Mouse (Mus musculus) CH12.LX (cell line): ENCODE measurements around the gene Psmg1. TPM values are rescaled to one million over a fixed set of nuclear protein-coding genes. Genes with fewer than 3 reads are reported as not detected.
A peak's percentile ranks its signal among the peaks of the same experiment; 100 is the strongest.

Experiments
- DNase-seq: peaks from one replicate; pipeline ENCODE4 v3.0.0-alpha.2; 2013; ENCODE audit errors: extremely low read depth
- H3K27ac ChIP-seq: 2 replicates; pipeline ENCODE4 v1.5.1; 2012; ENCODE audit warnings: low read depth, mild to moderate bottlenecking, control low read depth, moderate library complexity; ENCODE audit not compliant: insufficient read depth
- H3K27me3 ChIP-seq: replicated peaks from 2 replicates; pipeline ENCODE3; 2012; ENCODE audit warnings: inconsistent platforms
- H3K36me3 ChIP-seq, 2 experiments: replicated peaks in 1 of 2; 2 replicates each; pipeline versions ENCODE3 to v1.6.1; 2012; ENCODE audit warnings: inconsistent platforms in 1 of 2, low read length in 1 of 2, mild to moderate bottlenecking in 1 of 2, mixed read lengths in 1 of 2, moderate library complexity in 1 of 2; ENCODE audit not compliant: control insufficient read depth in 1 of 2, insufficient read depth in 1 of 2
- H3K4me1 ChIP-seq, 2 experiments: 2 replicates each; pipeline ENCODE4 v1.6.1; 2012; ENCODE audit warnings: inconsistent platforms in 1 of 2, moderate library complexity in 1 of 2; ENCODE audit not compliant: insufficient read depth in 2 of 2, control insufficient read depth in 1 of 2
- H3K4me2 ChIP-seq: 2 replicates; pipeline ENCODE4 v1.6.1; 2012; ENCODE audit warnings: low read depth, mild to moderate bottlenecking, control low read depth; ENCODE audit not compliant: poor library complexity, insufficient read depth, severe bottlenecking
- H3K4me3 ChIP-seq, 3 experiments: fragments of 150-350 bp in 1 of 3; sonication (generic) in 1 of 3; replicated peaks in 1 of 3; 2 replicates each; pipeline versions ENCODE3 to v1.5.1; 2011 to 2012; ENCODE audit warnings: low read depth in 2 of 3, low read length in 2 of 3, mild to moderate bottlenecking in 2 of 3, moderate library complexity in 2 of 3, control low read depth in 1 of 3, improper control_type of control experiment in 1 of 3, inconsistent platforms in 1 of 3, mixed read lengths in 1 of 3; ENCODE audit not compliant: poor library complexity in 1 of 3
- H3K79me2 ChIP-seq: replicated peaks from 2 replicates; pipeline ENCODE4 v1.6.1; 2012; ENCODE audit warnings: mild to moderate bottlenecking, moderate library complexity; ENCODE audit not compliant: control insufficient read depth, poor library complexity, insufficient read depth, severe bottlenecking; ENCODE audit errors: extremely low read depth
- H3K9ac ChIP-seq: 2 replicates; pipeline ENCODE4 v1.6.1; 2012; ENCODE audit warnings: low read depth, mild to moderate bottlenecking, control low read depth, moderate library complexity; ENCODE audit not compliant: insufficient read depth
- H3K9me3 ChIP-seq: replicated peaks from 2 replicates; pipeline ENCODE3; 2012; ENCODE audit warnings: low read length, inconsistent platforms, mixed read lengths
- BHLHE40 ChIP-seq: IDR thresholded peaks from 2 replicates; pipeline ENCODE4 v1.6.1; 2011; ENCODE audit warnings: mild to moderate bottlenecking, low read depth, low read length, improper control_type of control experiment
- CHD1 ChIP-seq: IDR thresholded peaks from 2 replicates; pipeline ENCODE4 v1.6.1; 2012; ENCODE audit warnings: low read depth, low read length, improper control_type of control experiment, inconsistent platforms
- CHD2 ChIP-seq: IDR thresholded peaks from 2 replicates; pipeline ENCODE4 v1.6.1; 2011; ENCODE audit warnings: low read length, improper control_type of control experiment
- CTCF ChIP-seq, 2 experiments: IDR thresholded peaks in 1 of 2; conservative IDR thresholded peaks in 1 of 2; 2 replicates each; pipeline ENCODE4 v1.5.1; 2011 to 2012; ENCODE audit warnings: low read depth in 2 of 2, low read length in 2 of 2, improper control_type of control experiment in 1 of 2, inconsistent platforms in 1 of 2, mild to moderate bottlenecking in 1 of 2, moderate library complexity in 1 of 2
- E2F4 ChIP-seq: IDR thresholded peaks from 2 replicates; pipeline ENCODE4 v1.6.1; 2011; ENCODE audit warnings: low read depth, low read length, improper control_type of control experiment; ENCODE audit not compliant: insufficient replicate concordance
- ELF1 ChIP-seq: IDR thresholded peaks from 2 replicates; pipeline ENCODE4 v1.6.1; 2014; ENCODE audit warnings: low read depth, mild to moderate bottlenecking, inconsistent platforms, low read length, improper control_type of control experiment
- EP300 ChIP-seq: IDR thresholded peaks from 2 replicates; pipeline ENCODE4 v1.6.1; 2011; ENCODE audit warnings: low read length, improper control_type of control experiment
- ETS1 ChIP-seq: conservative IDR thresholded peaks from 2 replicates; pipeline ENCODE4 v1.6.1; 2012; ENCODE audit warnings: low read depth, mild to moderate bottlenecking, inconsistent platforms, low read length, improper control_type of control experiment, moderate library complexity
- GABPA ChIP-seq: IDR thresholded peaks from 2 replicates; pipeline ENCODE4 v1.6.1; 2012; ENCODE audit warnings: low read depth, low read length, improper control_type of control experiment, inconsistent platforms; ENCODE audit not compliant: insufficient replicate concordance
- HCFC1 ChIP-seq: IDR thresholded peaks from 2 replicates; pipeline ENCODE4 v1.6.1; 2012; ENCODE audit warnings: low read depth, mild to moderate bottlenecking, inconsistent platforms, low read length, improper control_type of control experiment
- IRF4 ChIP-seq: IDR thresholded peaks from 2 replicates; pipeline ENCODE4 v1.6.1; 2014; ENCODE audit warnings: low read depth, mild to moderate bottlenecking, inconsistent platforms, low read length, improper control_type of control experiment
- JUN ChIP-seq: IDR thresholded peaks from 2 replicates; pipeline ENCODE4 v1.6.1; 2011; ENCODE audit warnings: low read depth, mild to moderate bottlenecking, low read length, improper control_type of control experiment, moderate library complexity; ENCODE audit not compliant: insufficient read depth
- JUND ChIP-seq: conservative IDR thresholded peaks from 2 replicates; pipeline ENCODE4 v1.6.1; 2011; ENCODE audit warnings: low read depth, low read length, improper control_type of control experiment
- KAT2A ChIP-seq: IDR thresholded peaks from 2 replicates; pipeline ENCODE4 v1.6.1; 2012; ENCODE audit warnings: low read length, improper control_type of control experiment, inconsistent platforms; ENCODE audit not compliant: insufficient replicate concordance
- MAFK ChIP-seq: IDR thresholded peaks from 2 replicates; pipeline ENCODE4 v1.6.1; 2011; ENCODE audit warnings: low read length, improper control_type of control experiment; ENCODE audit not compliant: insufficient replicate concordance
- MAX ChIP-seq: IDR thresholded peaks from 2 replicates; pipeline ENCODE4 v1.6.1; 2011; ENCODE audit warnings: low read length, improper control_type of control experiment
- MAZ ChIP-seq: IDR thresholded peaks from 2 replicates; pipeline ENCODE4 v1.6.1; 2012; ENCODE audit warnings: low read depth, mild to moderate bottlenecking, inconsistent platforms, low read length, improper control_type of control experiment, moderate library complexity
- MEF2A ChIP-seq: IDR thresholded peaks from 2 replicates; pipeline ENCODE4 v1.6.1; 2014; ENCODE audit warnings: low read depth, mild to moderate bottlenecking, inconsistent platforms, low read length, improper control_type of control experiment, borderline replicate concordance
- MXI1 ChIP-seq: IDR thresholded peaks from 2 replicates; pipeline ENCODE4 v1.6.1; 2011; ENCODE audit warnings: mild to moderate bottlenecking, low read depth, low read length, improper control_type of control experiment
- MYC ChIP-seq: IDR thresholded peaks from 2 replicates; pipeline ENCODE4 v1.6.1; 2011; ENCODE audit warnings: low read depth, mild to moderate bottlenecking, improper control_type of control experiment, low read length
- NELFE ChIP-seq: IDR thresholded peaks from 2 replicates; pipeline ENCODE4 v1.6.1; 2011; ENCODE audit warnings: low read depth, low read length, improper control_type of control experiment
- NRF1 ChIP-seq: IDR thresholded peaks from 2 replicates; pipeline ENCODE4 v1.6.1; 2014; ENCODE audit warnings: low read depth, mild to moderate bottlenecking, inconsistent platforms, low read length, improper control_type of control experiment, moderate library complexity
- PAX5 ChIP-seq: IDR thresholded peaks from 2 replicates; pipeline ENCODE4 v1.6.1; 2012; ENCODE audit warnings: low read length, inconsistent platforms, mixed read lengths
- POLR2A ChIP-seq: IDR thresholded peaks from 2 replicates; pipeline ENCODE4 v1.6.1; 2011; ENCODE audit warnings: low read depth, mild to moderate bottlenecking, improper control_type of control experiment, low read length
- POLR2AphosphoS2 ChIP-seq: IDR thresholded peaks from 2 replicates; pipeline ENCODE4 v1.6.1; 2011; ENCODE audit warnings: low read depth, low read length, improper control_type of control experiment
- RAD21 ChIP-seq: IDR thresholded peaks from 2 replicates; pipeline ENCODE4 v1.6.1; 2011; ENCODE audit warnings: low read depth, mild to moderate bottlenecking, low read length, improper control_type of control experiment, moderate library complexity
- RCOR1 ChIP-seq: conservative IDR thresholded peaks from 2 replicates; pipeline ENCODE4 v1.6.1; 2012; ENCODE audit warnings: low read depth, mild to moderate bottlenecking, inconsistent platforms, low read length, improper control_type of control experiment
- SIN3A ChIP-seq: IDR thresholded peaks from 2 replicates; pipeline ENCODE4 v1.6.1; 2012; ENCODE audit warnings: low read length, improper control_type of control experiment, inconsistent platforms
- SMC3 ChIP-seq: IDR thresholded peaks from 2 replicates; pipeline ENCODE4 v1.6.1; 2011; ENCODE audit warnings: low read depth, low read length, improper control_type of control experiment
- TBP ChIP-seq: conservative IDR thresholded peaks from 2 replicates; pipeline ENCODE4 v1.6.1; 2011; ENCODE audit warnings: low read depth, low read length, improper control_type of control experiment
- TCF12 ChIP-seq: IDR thresholded peaks from 2 replicates; pipeline ENCODE4 v1.6.1; 2014; ENCODE audit warnings: low read depth, mild to moderate bottlenecking, inconsistent platforms, low read length, improper control_type of control experiment
- UBTF ChIP-seq: IDR thresholded peaks from 2 replicates; pipeline ENCODE4 v1.6.1; 2012; ENCODE audit warnings: low read depth, mild to moderate bottlenecking, inconsistent platforms, low read length, improper control_type of control experiment, moderate library complexity
- USF1 ChIP-seq: IDR thresholded peaks from 2 replicates; pipeline ENCODE4 v1.6.1; 2014; ENCODE audit warnings: low read depth, mild to moderate bottlenecking, inconsistent platforms, low read length, improper control_type of control experiment
- USF2 ChIP-seq: conservative IDR thresholded peaks from 2 replicates; pipeline ENCODE4 v1.6.1; 2011; ENCODE audit warnings: low read depth, low read length, improper control_type of control experiment
- ZC3H11A ChIP-seq: IDR thresholded peaks from 2 replicates; pipeline ENCODE4 v1.6.1; 2012; ENCODE audit warnings: low read depth, mild to moderate bottlenecking, inconsistent platforms, low read length, improper control_type of control experiment
- ZKSCAN1 ChIP-seq: IDR thresholded peaks from 2 replicates; pipeline ENCODE4 v1.6.1; 2012; ENCODE audit warnings: low read depth, inconsistent platforms, low read length, improper control_type of control experiment, borderline replicate concordance
- ZMIZ1 ChIP-seq: IDR thresholded peaks from 2 replicates; pipeline ENCODE4 v1.6.1; 2012; ENCODE audit warnings: low read depth, mild to moderate bottlenecking, inconsistent platforms, low read length, improper control_type of control experiment
- ZNF384 ChIP-seq: IDR thresholded peaks from 2 replicates; pipeline ENCODE4 v1.6.1; 2012; ENCODE audit warnings: low read depth, low read length, improper control_type of control experiment, inconsistent platforms
- dilution Hi-C: fragments of 300-500 bp; cut with MboI; formaldehyde crosslinking; loops from 2 replicates; pipeline ENCODE4 v1.14.3; 2020; ENCODE audit warnings: low sequenced_read_pairs; ENCODE audit not compliant: extremely low pct_unique_long_range_greater_than_20kb, extremely low pct_ligation_motif_present
- in situ Hi-C: fragments of 300-500 bp; cut with MboI; formaldehyde crosslinking; loops from 3 replicates; pipeline ENCODE4 v1.14.3; 2019; ENCODE audit warnings: low sequenced_read_pairs, low pct_ligation_motif_present, low pct_unique_long_range_greater_than_20kb, mixed read lengths
- polyA plus RNA-seq: library from polyadenylated mRNA; unstranded; fragments of >175 nt; gene quantifications from 2 replicates; pipeline ENCODE4 v1.2.1, GENCODE M21; 2012; ENCODE audit warnings: low read depth; ENCODE audit not compliant: insufficient read length
- total RNA-seq, 2 experiments: library from RNA; depleted of rRNA; stranded (reverse); fragments of 300-350 nt in 1 of 2; fragments of >200 nt in 1 of 2; gene quantifications; 2 replicates each; pipeline ENCODE4 v1.2.3; 2012 to 2014

The Psmg1 gene
- 134 and 146 TPM in 2 replicates for total RNA-seq (2012; rRNA removed)
- 250 and 256 TPM in 2 replicates for total RNA-seq (2014; rRNA removed)
- 198 and 220 TPM in 2 replicates for polyA plus RNA-seq

DNA sequence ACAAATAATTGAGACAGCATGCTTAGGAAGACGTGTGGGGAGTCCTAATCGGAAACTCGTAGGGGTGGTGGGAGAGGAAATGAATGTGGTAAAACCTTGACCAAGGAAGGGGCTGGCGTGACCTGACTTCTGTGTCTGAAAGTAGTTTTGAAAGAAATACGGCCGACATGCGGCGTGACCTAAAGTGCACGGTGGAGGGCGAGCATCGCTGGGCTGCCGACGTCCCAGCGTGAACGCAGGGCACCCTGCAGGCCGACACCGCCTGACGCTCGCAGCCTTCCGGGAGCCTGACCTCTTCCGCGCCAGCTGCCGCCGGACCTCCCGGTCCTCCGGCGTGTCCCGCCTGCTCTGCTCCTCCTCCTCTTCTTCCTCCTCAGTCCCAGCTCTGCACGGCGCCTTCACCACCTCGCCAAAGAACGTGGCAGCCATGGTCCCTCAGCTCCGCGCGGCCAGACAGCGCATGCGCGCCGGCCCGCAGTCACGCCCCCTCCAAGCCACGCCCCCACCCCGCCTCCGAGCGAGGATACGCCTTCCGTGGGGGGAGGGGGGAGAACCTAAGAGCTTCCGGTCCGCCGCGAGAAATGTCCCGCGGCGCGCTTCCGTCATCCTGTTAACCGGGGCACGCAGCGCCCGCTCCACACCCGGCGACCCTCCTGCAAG lies at the start of gene Psmg1:
Gene Psmg1 (minus strand): TSS at position 499 of the 660 bp plus-strand sequence.
- TF ChIP-seq POLR2AphosphoS2 (peak; percentile 94), KAT2A (peak; percentile 92), RCOR1 (no peak; the same call in 1 of the 2 replicates), CHD2 (peak; percentile 98), ELF1 (peak; percentile 95), SMC3 (no peak), TBP (0 out of 2 replicates have a peak, but pooled peaks have one; percentile 35), PAX5 (no peak), ZMIZ1 (peak; percentile 96), TCF12 (peak; percentile 96), EP300 (no peak; the same call in 1 of the 2 replicates), MEF2A (peak; percentile 85; the same call in 1 of the 2 replicates), ZKSCAN1 (no peak), MAX (peak; percentile 80), MAFK (no peak), MYC (peak; percentile 72; the same call in 1 of the 2 replicates), IRF4 (peak; percentile 79; the same call in 1 of the 2 replicates), E2F4 (no peak), JUND (0 out of 2 replicates have a peak, but pooled peaks have one; percentile 11), POLR2A (peak; percentile 99), ZNF384 (no peak), MXI1 (peak; percentile 97), MAZ (peak; percentile 98), UBTF (peak; percentile 99), JUN (no peak), CHD1 (0 out of 2 replicates have a peak, but pooled peaks have one; percentile 54), HCFC1 (peak; percentile 97), BHLHE40 (peak; percentile 67), ZC3H11A (no peak), USF1 (peak; percentile 43), GABPA (peak; percentile 44; the same call in 1 of the 2 replicates), USF2 (no peak), SIN3A (peak; percentile 96), ETS1 (peak; percentile 40; the same call in 1 of the 2 replicates), CTCF (conservative IDR thresholded peaks at IDR 0.05 in 1 of 2, IDR thresholded peaks at IDR 0.05 in 1 of 2; ENCODE audit: low read depth in 2 of 2, low read length in 2 of 2) (no peak), NELFE (peak; percentile 99), NRF1 (peak; percentile 97), RAD21 (no peak)
- Histone ChIP-seq H3K4me3 (peak within 1 kb of the TSS; percentile 80 to 86 (median 85)), H3K27ac (peak within 1 kb of the TSS; percentile 21; the same call in 1 of the 2 replicates), H3K4me2 (peak within 1 kb of the TSS; percentile 92), H3K4me1 (peaks cover 0 to 22% of the 10 kb centered on the region in 2 experiments; a peak in 2 of 4 replicates), H3K79me2 (peaks cover 6% of the 10 kb centered on the region; the same call in 1 of the 2 replicates), H3K36me3 (peaks cover 16 to 51% of the 10 kb centered on the region in 2 experiments), H3K9me3 (no peaks in the 10 kb centered on the region), H3K9ac (peak within 1 kb of the TSS; percentile 89), H3K27me3 (no peaks in the 10 kb centered on the region)
- in situ Hi-C loops = no loop called here
- dilution Hi-C loops = no loop called here
- DNase-seq = peak; percentile 95
